Mouse (Mus musculus): ENCODE measurements around the gene Tle4.
"Not testable (repeated sequence)": the region's sequence is repeated elsewhere in the genome, so short reads cannot be mapped to it uniquely, and the experiment has no call there.

The Tle4 gene

DNA sequence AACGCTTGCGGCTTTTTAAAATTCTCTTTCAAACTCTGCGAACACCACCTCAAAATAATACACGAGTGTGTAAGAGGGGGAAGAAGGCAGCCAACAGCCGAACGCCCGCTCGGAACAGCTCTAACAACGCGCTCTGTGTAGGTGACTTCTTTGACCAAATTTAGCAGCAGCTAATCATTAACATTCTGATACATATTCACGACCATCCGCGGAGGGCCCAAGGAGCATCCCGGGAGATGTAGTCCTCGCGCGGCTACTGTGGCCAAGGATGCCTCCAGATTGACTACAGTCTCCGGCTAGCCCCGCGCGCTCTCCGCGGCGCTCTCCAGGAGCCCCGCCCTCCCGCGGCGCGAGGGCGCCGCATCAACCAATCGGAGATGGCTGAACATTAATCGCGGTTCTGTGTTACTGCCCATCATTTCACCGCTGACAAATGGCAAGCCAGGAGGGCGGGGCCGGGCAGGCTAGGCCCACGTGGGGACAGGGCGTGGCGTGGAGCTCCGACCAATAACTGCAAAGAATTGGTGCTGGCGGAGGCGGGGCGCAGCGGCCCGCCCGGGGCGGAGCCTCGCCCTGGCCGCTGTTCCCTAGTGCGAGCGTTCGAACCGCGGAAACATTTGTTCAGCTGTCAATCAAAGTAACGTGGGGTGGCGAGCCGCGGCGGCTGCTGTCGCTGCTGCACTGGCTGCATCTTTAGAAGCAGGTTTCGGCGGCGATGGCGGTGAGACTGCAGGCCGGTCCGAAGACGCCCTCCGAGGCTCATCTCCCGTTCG is at the start of gene Tle4:
TSS of gene Tle4 (minus strand) at position 135 of the 773 bp plus-strand sequence.
- peak; percentile 100 for DNase-seq (ENCODE audit: low spot score in 2 of 2)

- no peak for DNase-seq (ENCODE audit: low spot score in 2 of 2)
Measured at GRCm38 (mm10) chr19:14645666-14646065, 47.8 kb upstream of the Tle4 start.

GRCm38 (mm10) chr19:14644756-14645155 is 46.9 kb upstream of the Tle4 start:
- DNase-seq (ENCODE audit: low spot score in 2 of 2): no peak

- DNase-seq (ENCODE audit: low spot score in 2 of 2): not testable (repeated sequence)
Measured at GRCm38 (mm10) chr19:14643091-14643490, 45.2 kb upstream of the Tle4 start.

- DNase-seq (ENCODE audit: low spot score in 2 of 2): no peak
Measured at GRCm38 (mm10) chr19:14642663-14643062, 44.8 kb upstream of the Tle4 start.

DNA sequence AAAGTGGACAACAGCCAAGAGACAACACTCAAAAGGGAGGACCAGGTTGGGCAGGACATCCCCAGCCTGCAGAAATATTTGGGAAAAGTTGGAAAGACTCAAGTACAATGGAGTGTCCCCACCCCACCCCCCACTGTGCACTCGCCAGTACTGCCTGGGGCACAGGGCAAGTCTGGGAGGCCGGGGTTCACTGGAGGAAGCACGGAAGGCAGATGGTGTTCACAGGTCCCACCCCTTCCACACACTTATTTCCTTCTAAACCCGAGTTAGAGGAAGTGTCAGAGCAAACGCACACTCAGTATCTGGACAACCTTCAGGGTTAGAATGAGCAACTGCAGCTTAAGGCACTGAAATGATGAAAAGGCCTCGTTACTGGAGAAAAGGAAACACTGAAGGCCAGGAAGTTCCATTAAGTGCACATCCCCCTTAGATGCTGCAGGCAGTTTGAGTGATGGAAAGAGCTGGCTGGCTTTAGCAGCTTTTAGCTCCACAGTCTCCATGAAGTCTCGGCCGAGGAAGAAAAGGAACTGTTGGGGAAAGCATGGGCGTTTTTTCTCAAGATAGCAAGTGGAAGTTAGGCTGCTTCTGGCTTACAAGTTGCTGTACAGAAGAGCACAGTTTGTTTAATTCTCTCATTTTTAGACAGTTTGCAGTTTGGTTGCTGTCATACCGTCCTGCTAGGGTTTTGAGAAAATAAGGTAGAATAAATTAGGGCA is 37.5 kb upstream of the Tle4 start:
- DNase-seq (ENCODE audit: low spot score in 2 of 2): no peak

DNA sequence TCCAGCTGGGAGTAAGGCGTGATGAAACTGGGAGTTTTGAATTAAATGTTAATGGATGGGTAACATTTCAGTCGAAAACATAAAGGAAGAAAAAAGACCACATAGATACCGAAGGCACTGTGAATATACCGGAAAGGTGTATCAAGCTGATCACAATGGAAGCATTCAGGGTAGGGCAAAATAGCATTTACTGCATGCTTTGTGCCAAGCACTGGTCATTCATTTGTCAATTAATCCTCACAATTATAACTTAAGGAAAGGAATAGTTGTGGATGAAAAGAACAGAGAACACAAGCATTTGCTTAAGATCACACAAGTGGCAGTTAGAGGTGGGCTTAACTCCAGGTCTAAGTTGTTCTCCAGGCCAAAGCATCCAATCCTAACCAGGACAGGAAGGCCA is 25.5 kb upstream of the Tle4 start:
- no peak for DNase-seq (ENCODE audit: low spot score in 2 of 2)

GRCm38 (mm10) chr19:14620534-14620933 is 22.7 kb upstream of the Tle4 start:
- no peak for DNase-seq (ENCODE audit: low spot score in 2 of 2)

- DNase-seq (ENCODE audit: low spot score in 2 of 2): no peak
Measured at GRCm38 (mm10) chr19:14619814-14620213, 22.0 kb upstream of the Tle4 start.

DNA sequence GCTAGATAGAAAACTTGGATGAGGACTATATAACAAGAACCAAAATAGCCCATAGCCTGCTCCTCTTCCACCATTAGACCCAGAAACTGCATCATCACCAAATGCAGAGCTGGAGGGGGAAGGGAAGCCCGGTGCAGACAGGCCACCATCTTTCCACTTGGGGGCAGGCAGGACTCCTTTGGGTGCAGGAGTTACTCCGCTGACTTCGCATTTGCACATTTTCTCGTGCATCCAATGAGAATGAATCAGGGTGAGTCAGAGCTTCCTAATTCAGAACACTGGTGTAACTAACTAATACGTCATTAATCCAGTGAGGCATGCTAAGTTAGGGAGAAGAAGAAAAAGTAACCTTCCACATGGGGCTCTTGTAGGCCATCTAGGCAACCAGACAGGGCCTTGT is 17.0 kb upstream of the Tle4 start:
- no peak for DNase-seq (ENCODE audit: low spot score in 2 of 2)

- no peak for DNase-seq (ENCODE audit: low spot score in 2 of 2)
Measured at GRCm38 (mm10) chr19:14610542-14611317, 12.9 kb upstream of the Tle4 start.

GRCm38 (mm10) chr19:14600841-14601240 is 3.0 kb upstream of the Tle4 start:
- DNase-seq (ENCODE audit: low spot score in 2 of 2): no peak

GRCm38 (mm10) chr19:14600354-14600753 is 2.5 kb upstream of the Tle4 start:
- no peak for DNase-seq (ENCODE audit: low spot score in 2 of 2)

- DNase-seq (ENCODE audit: low spot score in 2 of 2): no peak
Measured at GRCm38 (mm10) chr19:14599851-14600251, 2.0 kb upstream of the Tle4 start.

DNA sequence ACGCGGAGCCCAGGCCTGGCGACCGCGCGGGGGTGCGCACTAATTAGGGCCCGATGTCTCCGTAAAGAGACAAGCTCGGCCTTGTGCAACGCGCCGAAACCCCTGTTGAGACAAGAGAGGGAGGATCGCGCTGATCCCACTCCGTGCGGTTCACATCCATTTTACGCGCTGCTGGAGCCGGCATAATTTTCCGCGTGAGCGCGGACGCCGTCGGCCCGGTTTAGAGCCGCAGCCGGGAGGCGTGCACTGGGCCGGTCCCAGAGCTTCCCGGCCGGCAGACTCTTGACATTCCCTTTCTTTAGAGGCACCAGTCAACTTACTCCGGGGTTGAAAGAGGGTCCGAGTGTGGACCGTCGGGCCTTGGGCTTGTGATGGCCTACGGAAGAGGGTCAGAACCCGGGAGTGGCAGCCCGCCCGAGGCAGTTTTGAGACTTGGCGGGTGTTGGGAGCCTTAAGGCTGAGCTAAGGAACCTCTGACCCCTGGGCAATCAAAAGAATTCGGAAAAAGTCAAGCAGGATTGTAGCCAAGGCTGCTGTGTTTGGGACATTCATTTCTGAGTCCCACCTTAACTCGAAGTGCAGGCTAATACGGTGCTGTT is 938 bp upstream of the Tle4 start:
- peak in 1 of 2 experiments; percentile 39 for DNase-seq (ENCODE audit: low spot score in 2 of 2)

DNA sequence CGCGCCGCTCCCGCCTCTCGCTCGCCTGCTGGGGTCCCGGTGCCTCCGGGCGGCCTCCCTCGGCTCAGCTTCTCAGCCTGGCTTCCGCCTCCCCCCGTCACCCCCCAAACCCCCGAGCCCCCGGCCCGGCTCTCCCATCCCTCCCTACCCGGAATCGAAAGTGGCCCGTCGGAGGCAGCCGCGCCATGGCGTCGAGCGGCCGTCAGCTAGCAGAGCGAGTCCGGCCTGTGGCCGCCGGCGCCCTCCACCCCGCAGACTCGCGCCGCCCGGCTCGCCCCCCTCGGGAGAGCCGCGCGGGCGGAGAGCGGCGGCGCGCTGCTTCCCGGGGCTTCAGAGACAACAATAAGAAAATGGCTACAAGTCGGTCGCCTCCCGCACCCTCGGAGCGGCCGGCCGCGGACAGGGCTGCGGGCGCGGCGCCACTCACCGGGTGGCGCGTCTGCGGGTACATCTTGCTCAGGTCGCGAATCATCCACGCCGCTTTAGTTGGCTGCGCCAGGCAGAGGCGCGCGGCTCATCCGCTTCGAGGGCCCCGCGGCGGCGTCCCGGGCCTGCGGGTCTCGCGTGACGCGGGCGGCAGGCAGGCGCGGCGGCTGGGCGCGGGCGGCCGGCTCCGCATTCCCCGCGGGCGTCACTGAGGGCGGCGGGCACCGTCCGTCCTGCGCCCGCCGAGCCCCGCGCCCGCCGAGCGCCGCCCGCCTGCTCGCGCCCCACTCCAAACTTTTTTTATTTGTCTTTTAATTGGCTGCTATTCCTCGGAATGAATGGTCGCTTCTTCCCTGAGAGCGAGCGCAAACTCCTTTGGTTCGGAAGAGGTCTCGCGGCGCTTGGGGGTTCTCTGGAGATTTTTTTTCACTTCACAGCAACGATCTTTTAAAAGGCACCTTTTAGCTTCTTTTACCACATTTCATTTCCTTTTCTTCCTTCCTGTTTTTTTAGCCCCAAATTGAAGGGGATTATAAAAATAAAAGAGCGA is 622 bp downstream of the Tle4 start:
- peak; percentile 20 to 59 for DNase-seq (ENCODE audit: low spot score in 2 of 2)

- no peak for DNase-seq (ENCODE audit: low spot score in 2 of 2)
Measured at GRCm38 (mm10) chr19:14596358-14596940, 1.4 kb downstream of the Tle4 start.

DNA sequence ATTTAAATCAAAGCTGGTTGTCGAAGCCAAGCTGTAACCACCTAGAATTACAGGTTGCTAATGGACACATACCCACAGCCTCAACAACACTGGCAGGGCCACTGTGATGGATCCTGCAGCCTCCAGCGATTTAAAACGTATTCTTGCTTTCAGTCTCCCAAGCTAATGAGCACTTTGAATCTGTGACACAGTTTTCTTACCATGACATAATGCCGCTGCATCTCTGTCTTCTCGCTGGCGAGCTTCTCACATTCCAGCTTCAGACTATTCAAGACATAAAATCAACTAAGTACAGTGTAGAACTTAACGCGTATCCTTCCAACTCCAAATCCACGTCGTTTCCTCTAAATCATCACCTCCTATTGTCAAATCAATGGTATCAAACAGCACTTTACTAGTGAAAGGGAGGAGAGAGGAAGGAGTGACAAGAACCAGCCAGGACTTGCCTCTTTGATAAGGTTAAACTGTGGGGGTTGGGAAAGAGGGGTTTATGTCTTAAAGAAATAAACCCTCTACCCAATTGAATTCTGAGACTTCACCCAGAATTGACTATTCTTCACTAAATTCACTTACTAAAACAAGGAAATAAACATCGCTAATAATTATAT is 2.4 kb downstream of the Tle4 start:
- no peak for DNase-seq (ENCODE audit: low spot score in 2 of 2)

GRCm38 (mm10) chr19:14594537-14594936 is 3.3 kb downstream of the Tle4 start:
- no peak for DNase-seq (ENCODE audit: low spot score in 2 of 2)
